Mouse (Mus musculus) hindbrain, embryonic 14.5 days (tissue): ENCODE data around the gene Yae1d1. TPM values are rescaled to one million over a fixed set of nuclear protein-coding genes. Genes with fewer than 3 reads are reported as not detected.
"Not testable (repeated sequence)": the region's sequence is repeated elsewhere in the genome, so short reads cannot be mapped to it uniquely, and the experiment has no call there.

Experiments
- ATAC-seq: fragments of 200-750 bp; cut with Nextera tagmentation; 2 replicates; pipeline ENCODE4 v1.8.0; 2017; ENCODE audit warnings: moderate number of reproducible peaks, mild to moderate bottlenecking, moderate TSS enrichment, moderate library complexity; ENCODE audit not compliant: low FRiP score
- DNase-seq: peaks from one replicate; pipeline ENCODE4 v3.0.0-alpha.2; 2015; ENCODE audit warnings: low spot score
- H3K27ac ChIP-seq: fragments of 300-500 bp; sonication (generic); 2 replicates; pipeline ENCODE4 v1.5.1; 2014; ENCODE audit warnings: mild to moderate bottlenecking, moderate library complexity
- H3K27me3 ChIP-seq: fragments of 300-500 bp; sonication (generic); 2 replicates; pipeline ENCODE4 v1.6.1; 2014; ENCODE audit warnings: mild to moderate bottlenecking, low read length, mixed read lengths; ENCODE audit not compliant: control insufficient read depth, insufficient read depth
- H3K36me3 ChIP-seq: fragments of 300-500 bp; sonication (generic); replicated peaks from 2 replicates; pipeline ENCODE4 v1.6.1; 2014; ENCODE audit not compliant: control insufficient read depth, insufficient read depth
- H3K4me1 ChIP-seq: fragments of 300-500 bp; sonication (generic); replicated peaks from 2 replicates; pipeline ENCODE4 v1.6.1; 2014; ENCODE audit warnings: antibody characterized with exemption, low read length, mixed read lengths; ENCODE audit not compliant: control insufficient read depth, insufficient read depth
- H3K4me2 ChIP-seq: fragments of 300-500 bp; sonication (generic); replicated peaks from 2 replicates; pipeline ENCODE4 v1.6.1; 2014; ENCODE audit warnings: mild to moderate bottlenecking, moderate library complexity
- H3K4me3 ChIP-seq: fragments of 300-500 bp; sonication (generic); replicated peaks from 2 replicates; pipeline ENCODE4 v1.5.1; 2014; ENCODE audit warnings: mild to moderate bottlenecking, low read length
- H3K9ac ChIP-seq: fragments of 300-500 bp; sonication (generic); 2 replicates; pipeline ENCODE4 v1.6.1; 2014
- H3K9me3 ChIP-seq: fragments of 300-500 bp; sonication (generic); 2 replicates; pipeline ENCODE4 v1.6.1; 2016; ENCODE audit warnings: low read length; ENCODE audit not compliant: control insufficient read depth
- WGBS: fragments of 180-500 bp; shearing (Covaris S2); extraction: QIAGEN DNeasy Blood & Tissue Kit; methylation state at CpG from one replicate; pipeline ENCODE4 v1.1.7; 2014; 5-methylcytosine and 5-hydroxymethylcytosine counted together
- polyA plus RNA-seq: library from polyadenylated mRNA; unstranded; fragments of >200 nt; fragmentation: Nextera tagmentation; extraction: Ambion mirVana; gene quantifications from 2 replicates; pipeline ENCODE4 v1.2.1, GENCODE M21; 2014

Gene Yae1d1
- polyA plus RNA-seq, 1 experiment from 2014 or later: 82.9 TPM

DNA sequence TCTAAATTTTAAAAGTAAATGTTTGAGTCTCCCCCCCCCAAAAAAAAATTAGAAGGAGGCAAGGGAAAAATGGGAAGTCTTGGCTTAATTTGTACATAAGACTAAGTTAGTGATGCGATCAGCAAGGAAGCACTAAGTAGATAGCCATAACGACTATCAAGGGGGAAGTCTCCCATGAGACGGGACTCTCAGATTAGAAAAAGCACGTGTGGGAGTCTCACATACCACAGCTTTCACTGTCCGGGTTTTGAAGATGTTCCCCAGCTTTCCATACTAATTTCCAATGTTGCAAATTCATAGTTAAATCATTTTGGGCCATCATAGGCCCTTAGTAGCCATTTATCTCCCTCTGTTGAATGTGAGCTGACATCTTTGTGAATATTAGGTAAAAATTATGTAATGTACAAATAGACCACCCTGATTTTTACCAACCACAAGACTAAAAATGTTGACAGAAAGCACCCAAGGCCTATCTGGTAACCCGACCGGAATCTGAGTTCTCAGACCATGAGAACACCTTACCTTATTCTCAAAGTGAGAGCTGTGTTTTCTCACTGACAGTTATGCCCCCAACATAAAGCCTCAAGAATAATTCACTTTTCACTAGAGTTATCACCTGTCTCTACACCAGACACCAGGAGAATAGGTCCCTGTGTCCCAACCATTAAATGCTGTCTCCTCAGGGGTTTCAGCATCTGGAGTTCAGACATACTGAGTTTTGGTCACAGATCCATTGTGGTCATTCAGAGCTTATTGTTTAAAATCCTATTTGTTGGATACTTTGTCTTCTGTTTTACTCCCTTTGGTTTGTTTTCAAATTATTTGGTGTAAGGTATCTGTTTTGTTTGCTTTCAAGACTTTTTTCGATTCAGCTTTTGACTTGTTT is 16.1 kb downstream of the Yae1d1 start:
- no peak for DNase-seq
- no peaks in the 10 kb centered on the region for H3K27me3 ChIP-seq
- H3K4me2 ChIP-seq: no peak overlapping the region
- H3K9me3 ChIP-seq: no peaks in the 10 kb centered on the region
- H3K9ac ChIP-seq: no peak overlapping the region
- no peak overlapping the region for H3K27ac ChIP-seq
- no peak overlapping the region for H3K4me3 ChIP-seq
- no peak for ATAC-seq
- no peaks in the 10 kb centered on the region for H3K4me1 ChIP-seq
- 91% methylated on average over 8 of the region's 8 CpGs for WGBS
- no peaks in the 10 kb centered on the region for H3K36me3 ChIP-seq

DNA sequence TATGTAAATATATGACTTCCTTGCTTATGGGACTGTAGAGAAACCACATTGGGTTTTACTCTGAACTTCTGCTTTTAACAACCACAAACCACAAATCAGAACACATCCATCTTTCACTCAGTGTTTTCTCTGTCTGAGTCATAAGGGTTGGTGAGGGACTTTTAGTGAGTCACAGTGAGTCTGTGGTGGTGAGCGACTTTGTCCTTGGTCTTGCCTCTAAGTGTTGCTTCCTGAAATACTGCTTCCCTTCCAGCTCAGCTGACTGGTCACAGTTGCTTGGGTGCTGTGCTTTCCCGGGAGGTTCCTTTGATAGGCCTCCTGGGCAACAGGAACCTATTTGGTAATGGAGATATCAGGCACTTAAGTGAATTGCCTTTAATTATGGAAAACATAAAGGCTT is 17.3 kb downstream of the Yae1d1 start:
- Histone ChIP-seq H3K27ac (no peak overlapping the region), H3K9me3 (no peaks in the 10 kb centered on the region), H3K36me3 (no peaks in the 10 kb centered on the region), H3K9ac (no peak overlapping the region), H3K4me1 (no peaks in the 10 kb centered on the region), H3K4me2 (no peak overlapping the region), H3K27me3 (no peaks in the 10 kb centered on the region), H3K4me3 (no peak overlapping the region)
- no peak for DNase-seq
- ATAC-seq: no peak
- 69% methylated on average over 2 of the region's 2 CpGs for WGBS

DNA sequence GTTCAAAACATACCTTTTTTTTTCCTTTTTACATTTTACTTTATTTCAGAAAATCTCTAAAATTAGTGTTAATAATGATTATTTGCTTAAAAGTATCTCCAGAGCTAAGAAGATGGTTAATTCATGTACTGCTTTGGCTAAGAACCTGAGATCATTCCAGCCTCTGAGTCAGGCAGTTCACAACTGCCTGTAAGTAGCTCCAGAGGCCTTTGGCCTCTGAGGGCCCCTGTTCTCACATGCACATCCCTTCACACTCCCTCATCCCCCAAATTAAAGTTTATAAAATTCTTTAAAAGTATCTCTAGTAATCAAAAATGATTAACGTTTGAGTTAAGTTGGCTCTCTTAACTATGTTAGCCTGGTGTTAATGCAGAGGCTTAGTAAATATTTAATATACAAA is 17.7 kb downstream of the Yae1d1 start:
- Histone ChIP-seq H3K4me1 (no peaks in the 10 kb centered on the region), H3K36me3 (no peaks in the 10 kb centered on the region), H3K9me3 (no peaks in the 10 kb centered on the region), H3K27ac (no peak overlapping the region), H3K4me2 (no peak overlapping the region), H3K4me3 (no peak overlapping the region), H3K9ac (no peak overlapping the region), H3K27me3 (no peaks in the 10 kb centered on the region)
- ATAC-seq (no peak), DNase-seq (no peak)
- 83% methylated on average over 1 of the region's 1 CpGs for WGBS

DNA sequence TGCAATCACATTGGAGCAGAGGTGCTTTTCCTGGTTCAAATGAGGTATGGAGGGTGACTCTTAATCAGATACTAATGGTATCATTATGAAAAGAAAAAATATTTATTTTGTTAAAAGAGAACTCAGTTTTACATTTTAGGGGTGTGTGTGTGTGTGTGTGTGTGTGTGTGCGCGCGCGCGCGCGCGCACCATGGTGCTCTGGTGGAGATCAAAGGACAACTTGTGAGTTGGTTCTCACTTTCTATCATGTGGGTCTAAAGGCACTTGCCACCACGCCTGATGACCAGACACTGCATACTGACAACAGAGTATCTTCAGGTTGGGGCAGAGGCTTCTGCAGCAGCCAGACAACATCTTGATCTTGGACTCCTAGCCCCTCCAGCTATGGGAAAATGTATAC is 18.4 kb downstream of the Yae1d1 start:
- Histone ChIP-seq H3K27ac (no peak overlapping the region), H3K4me3 (no peak overlapping the region), H3K27me3 (no peaks in the 10 kb centered on the region), H3K9me3 (no peaks in the 10 kb centered on the region), H3K4me1 (no peaks in the 10 kb centered on the region), H3K4me2 (no peak overlapping the region), H3K9ac (no peak overlapping the region), H3K36me3 (no peaks in the 10 kb centered on the region)
- ATAC-seq (no peak), DNase-seq (no peak)
- 95% methylated on average over 9 of the region's 9 CpGs for WGBS

DNA sequence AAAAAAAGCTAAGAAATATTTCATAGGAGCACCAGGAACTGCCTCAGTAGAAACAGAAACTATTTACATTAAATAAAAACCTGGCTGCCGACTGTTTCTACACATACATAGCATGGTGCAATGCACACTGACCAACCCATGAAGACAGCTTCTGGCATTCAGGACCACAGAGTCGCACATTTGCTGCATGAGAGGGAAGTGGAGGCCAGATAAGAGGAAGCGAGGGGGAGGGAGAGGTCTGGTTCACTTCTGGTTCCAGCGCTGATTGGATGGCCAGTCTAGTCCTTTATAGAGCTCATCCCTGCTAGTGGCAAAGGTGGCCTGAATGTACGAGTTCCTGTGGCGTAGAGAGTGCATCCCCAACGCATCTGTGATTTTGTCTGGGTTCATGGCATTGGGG is 32.5 kb downstream of the Yae1d1 start:
- Histone ChIP-seq H3K36me3 (no peaks in the 10 kb centered on the region), H3K4me3 (no peak overlapping the region), H3K27ac (no peak overlapping the region), H3K4me2 (no peak overlapping the region), H3K27me3 (no peaks in the 10 kb centered on the region), H3K9ac (no peak overlapping the region), H3K9me3 (no peaks in the 10 kb centered on the region), H3K4me1 (no peaks in the 10 kb centered on the region)
- ATAC-seq: no peak
- DNase-seq: no peak
- 89% methylated on average over 7 of the region's 7 CpGs for WGBS

DNA sequence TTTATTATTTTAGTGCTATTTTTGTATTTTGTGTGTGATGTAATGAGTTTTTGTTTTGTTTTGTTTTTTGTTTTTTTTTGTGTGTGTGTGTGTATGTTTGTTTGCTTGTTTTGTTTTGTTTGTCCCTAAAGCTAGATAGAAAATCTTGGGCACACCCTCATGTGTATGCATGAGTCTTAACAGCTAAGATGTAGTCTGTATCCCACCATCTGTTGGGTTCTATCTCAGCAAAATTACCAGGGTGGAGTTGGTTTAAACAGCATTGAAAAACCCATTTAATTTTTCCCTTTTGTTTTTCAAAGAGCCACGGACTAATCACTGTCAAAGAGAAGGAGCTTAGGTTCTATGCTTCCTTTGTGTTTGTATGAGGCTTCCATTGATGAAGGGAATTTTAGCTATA is 38.9 kb downstream of the Yae1d1 start:
- H3K4me2 ChIP-seq: no peak overlapping the region
- H3K9me3 ChIP-seq: no peaks in the 10 kb centered on the region
- no peaks in the 10 kb centered on the region for H3K27me3 ChIP-seq
- DNase-seq: no peak
- ATAC-seq: no peak
- H3K36me3 ChIP-seq: no peaks in the 10 kb centered on the region
- no peaks in the 10 kb centered on the region for H3K4me1 ChIP-seq
- H3K27ac ChIP-seq: no peak overlapping the region
- H3K9ac ChIP-seq: no peak overlapping the region
- WGBS: 59% methylated on average over 1 of the region's 1 CpGs
- no peak overlapping the region for H3K4me3 ChIP-seq

DNA sequence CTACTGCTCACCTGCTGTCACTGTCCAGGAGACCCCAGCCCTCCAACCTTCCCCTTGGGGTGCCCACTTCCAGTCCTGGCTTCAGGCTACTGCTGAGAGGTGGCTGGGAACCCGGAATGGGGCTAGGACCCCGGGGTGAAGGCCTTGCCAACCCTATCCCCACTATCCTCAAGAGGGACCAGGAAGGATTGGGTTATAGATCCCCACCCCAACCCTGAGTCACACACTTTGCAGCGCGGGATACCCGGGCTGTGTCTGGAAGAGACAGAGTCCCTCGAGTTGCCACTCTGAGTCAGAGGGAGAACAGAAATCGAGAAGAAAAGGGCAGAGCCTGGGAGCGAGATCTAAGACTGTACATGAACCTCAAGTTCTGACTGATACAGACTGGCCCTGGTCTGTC is 42.6 kb downstream of the Yae1d1 start:
- not testable (repeated sequence) for H3K9me3 ChIP-seq, H3K9ac ChIP-seq, H3K4me2 ChIP-seq, H3K4me3 ChIP-seq, DNase-seq, H3K36me3 ChIP-seq, ATAC-seq, H3K27ac ChIP-seq, H3K4me1 ChIP-seq, H3K27me3 ChIP-seq
- 96% methylated on average over 8 of the region's 8 CpGs for WGBS

DNA sequence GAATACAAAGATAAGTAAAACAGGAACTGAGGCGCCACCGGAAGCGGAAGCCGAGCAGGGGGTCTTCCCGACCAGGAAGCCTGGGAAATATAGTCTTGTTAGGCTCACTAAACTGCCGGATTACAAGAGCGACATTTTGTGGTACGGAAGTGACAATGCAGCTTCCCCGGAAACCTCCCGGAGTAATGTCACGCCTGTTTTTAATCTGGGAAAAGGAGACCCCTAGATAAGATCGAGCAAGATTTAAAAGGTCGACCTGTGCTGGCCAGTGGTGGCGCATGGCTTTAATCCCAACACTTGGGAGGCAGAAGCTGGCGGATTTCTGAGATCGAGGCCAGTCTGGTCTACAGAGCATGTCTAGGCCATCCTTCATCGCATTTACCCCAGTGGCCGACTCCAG is 43.6 kb downstream of the Yae1d1 start:
- DNase-seq: no peak
- H3K4me2 ChIP-seq: no peak overlapping the region
- WGBS: 79% methylated on average over 18 of the region's 18 CpGs
- no peaks in the 10 kb centered on the region for H3K4me1 ChIP-seq
- no peak for ATAC-seq
- no peak overlapping the region for H3K9ac ChIP-seq
- no peaks in the 10 kb centered on the region for H3K36me3 ChIP-seq
- H3K4me3 ChIP-seq: no peak overlapping the region
- H3K27ac ChIP-seq: no peak overlapping the region
- no peaks in the 10 kb centered on the region for H3K27me3 ChIP-seq
- no peaks in the 10 kb centered on the region for H3K9me3 ChIP-seq

DNA sequence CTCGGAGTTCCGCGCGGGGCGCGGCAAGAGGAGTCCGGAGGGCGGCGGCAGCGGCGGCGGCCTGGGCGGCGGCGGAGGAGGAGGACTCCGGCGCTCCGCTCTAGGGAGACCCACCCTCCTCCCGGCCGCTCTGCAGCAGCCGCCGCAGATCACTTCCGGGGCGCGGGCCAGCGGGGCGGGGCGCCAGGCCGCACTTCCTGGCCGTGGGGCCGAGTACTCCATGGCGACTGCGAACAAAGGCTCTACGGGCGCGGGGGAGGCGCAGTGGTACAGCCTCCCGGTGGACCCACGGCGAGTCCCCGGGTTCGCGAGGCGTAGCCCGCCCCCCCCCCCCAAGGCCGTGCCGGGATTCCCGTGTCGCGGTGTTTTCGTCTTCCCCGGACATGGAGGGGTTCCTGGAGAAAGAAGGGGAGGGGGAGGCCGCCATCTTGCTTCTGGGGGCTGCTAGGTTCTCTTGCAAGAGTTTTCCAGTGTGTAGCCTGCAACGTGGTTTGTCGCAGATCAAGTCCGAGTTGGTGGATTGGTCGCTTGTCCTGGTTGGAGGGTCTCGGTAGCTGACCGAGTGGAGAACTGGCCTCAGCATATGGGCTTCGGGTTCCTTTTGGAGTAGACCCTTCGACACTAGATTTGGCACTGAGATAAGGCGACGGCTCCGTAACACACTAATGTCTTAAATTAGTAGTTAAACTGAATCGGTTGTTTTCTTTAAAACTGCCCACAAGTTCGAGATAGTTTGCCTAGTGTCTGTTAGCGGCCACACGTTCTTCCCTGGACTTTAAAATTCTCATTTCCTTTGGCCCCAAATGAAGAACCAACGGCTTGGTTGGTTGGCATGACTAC is 48.9 kb downstream of the Yae1d1 start, which contains the start of gene Rala:
Gene Rala, minus strand, starts transcription at position 162 of the 840 bp plus-strand sequence.
- Histone ChIP-seq H3K4me3 (peak within 1 kb of the TSS; percentile 77), H3K36me3 (peaks cover 3% of the 10 kb centered on the region; the same call in 1 of the 2 replicates), H3K27me3 (no peaks in the 10 kb centered on the region), H3K4me1 (peaks cover 20% of the 10 kb centered on the region), H3K27ac (peak within 1 kb of the TSS; percentile 98), H3K9ac (peak within 1 kb of the TSS; percentile 94), H3K9me3 (no peaks in the 10 kb centered on the region), H3K4me2 (peak within 1 kb of the TSS; percentile 53)
- DNase-seq (peak; percentile 90), ATAC-seq (peak; percentile 100)
- 9% methylated on average over 62 of the region's 69 CpGs for WGBS
